Mouse (Mus musculus) embryonic fibroblast, embryonic 13.5 days (primary cell): ENCODE data around the gene Kcnab1. TPM values are rescaled to one million over a fixed set of nuclear protein-coding genes. Genes with fewer than 3 reads are reported as not detected.
"Not testable (repeated sequence)": the region's sequence is repeated elsewhere in the genome, so short reads cannot be mapped to it uniquely, and the experiment has no call there.

Experiments
- H3K27ac ChIP-seq: 2 replicates; pipeline ENCODE4 v1.5.1; 2012; ENCODE audit warnings: low read length, control low read depth, inconsistent platforms; ENCODE audit not compliant: insufficient read depth
- H3K4me1 ChIP-seq: 2 replicates; pipeline ENCODE4 v1.6.1; 2011; ENCODE audit warnings: low read length; ENCODE audit not compliant: control insufficient read depth, insufficient read depth
- H3K4me3 ChIP-seq: 2 replicates; pipeline ENCODE4 v1.5.1; 2011; ENCODE audit warnings: mild to moderate bottlenecking, control low read depth, low read length; ENCODE audit not compliant: insufficient read depth
- CTCF ChIP-seq: IDR thresholded peaks from 2 replicates; pipeline ENCODE4 v1.5.1; 2011; ENCODE audit warnings: mild to moderate bottlenecking, control low read depth, low read length, moderate library complexity, borderline replicate concordance; ENCODE audit not compliant: insufficient read depth
- POLR2A ChIP-seq: IDR thresholded peaks from 2 replicates; pipeline ENCODE4 v1.6.1; 2011; ENCODE audit warnings: low read depth, mild to moderate bottlenecking, control low read depth, low read length, moderate library complexity
- polyA plus RNA-seq: library from polyadenylated mRNA; stranded (reverse); fragments of >200 nt; gene quantifications from 2 replicates; pipeline ENCODE4 v1.2.4, GENCODE M21; 2011; ENCODE audit warnings: low read depth; ENCODE audit not compliant: missing spikeins, insufficient read length

Kcnab1 gene
- polyA plus RNA-seq, 1 experiment, result 10.8 TPM

- Histone ChIP-seq H3K27ac (no peak overlapping the region), H3K4me3 (no peak overlapping the region), H3K4me1 (peaks cover under 1% of the 10 kb centered on the region; the same call in 1 of the 2 replicates)
- TF ChIP-seq POLR2A (no peak), CTCF (peak; percentile 59; the same call in 1 of the 2 replicates)
Observed at GRCm38 (mm10) chr3:65379884-65380539, 270.8 kb downstream of the Kcnab1 start.

- no peak for TF ChIP-seq POLR2A
- no peak for TF ChIP-seq CTCF
- Histone ChIP-seq H3K4me3 (no peak overlapping the region), H3K4me1 (peaks cover 4% of the 10 kb centered on the region; the same call in 1 of the 2 replicates), H3K27ac (no peak overlapping the region)
Observed at GRCm38 (mm10) chr3:65381094-65381493, 271.9 kb downstream of the Kcnab1 start.

- Histone ChIP-seq H3K27ac (no peak overlapping the region), H3K4me3 (no peak overlapping the region), H3K4me1 (peaks cover 9% of the 10 kb centered on the region; the same call in 1 of the 2 replicates)
- TF ChIP-seq CTCF (no peak), POLR2A (no peak)
Observed at GRCm38 (mm10) chr3:65384431-65384830, 275.2 kb downstream of the Kcnab1 start.

- Histone ChIP-seq H3K4me3 (no peak overlapping the region), H3K4me1 (peaks cover 9% of the 10 kb centered on the region; the same call in 1 of the 2 replicates), H3K27ac (no peak overlapping the region)
- TF ChIP-seq CTCF, result no peak
- TF ChIP-seq POLR2A, result no peak
Observed at GRCm38 (mm10) chr3:65385771-65386170, 276.6 kb downstream of the Kcnab1 start.

- H3K4me3 ChIP-seq, result peak overlapping the region; percentile 90
- 0 out of 2 replicates have a peak, but pooled peaks cover 4% of the 10 kb centered on the region for H3K4me1 ChIP-seq
- peak overlapping the region; percentile 56 for H3K27ac ChIP-seq
- no peak for TF ChIP-seq CTCF
- no peak for TF ChIP-seq POLR2A
Observed at GRCm38 (mm10) chr3:65391222-65391783, 282.1 kb downstream of the Kcnab1 start.

- peak overlapping the region; percentile 90 for H3K4me3 ChIP-seq
- peak; percentile 19; the same call in 1 of the 2 replicates for TF ChIP-seq POLR2A
- TF ChIP-seq CTCF, result no peak
- H3K27ac ChIP-seq, result peak overlapping the region; percentile 56
Observed at GRCm38 (mm10) chr3:65391784-65392420, 282.7 kb downstream of the Kcnab1 start.

GRCm38 (mm10) chr3:65392421-65392817 is 283.2 kb downstream of the Kcnab1 start, which contains the start of gene Ssr3:
Gene Ssr3 (minus strand): TSS chr3:65392623.
- TF ChIP-seq CTCF (no peak), POLR2A (peak; percentile 96)
- Histone ChIP-seq H3K4me3 (peak within 1 kb of the TSS; percentile 90), H3K4me1 (0 out of 2 replicates have a peak, but pooled peaks cover 4% of the 10 kb centered on the region), H3K27ac (peak within 1 kb of the TSS; percentile 56)

More at GRCm38 (mm10) chr3:65391784-65392420, 282.7 kb downstream of the Kcnab1 start:
- H3K4me1 ChIP-seq, result 0 out of 2 replicates have a peak, but pooled peaks cover 4% of the 10 kb centered on the region

GRCm38 (mm10) chr3:65395111-65395510 is 285.9 kb downstream of the Kcnab1 start:
- H3K27ac ChIP-seq, H3K4me1 ChIP-seq, H3K4me3 ChIP-seq: not testable (repeated sequence)

GRCm38 (mm10) chr3:65396835-65397504 is 287.8 kb downstream of the Kcnab1 start:
- H3K4me3 ChIP-seq, result no peak overlapping the region
- H3K27ac ChIP-seq, result no peak overlapping the region
- H3K4me1 ChIP-seq, result no peaks in the 10 kb centered on the region
- TF ChIP-seq POLR2A (no peak), CTCF (no peak)
